Mouse (Mus musculus): ENCODE measurements at regions not wholly inside any gene's neighbourhood (a gene's known extent, or its start where the extent isn't known, plus 50 kb on each side); places are given as distances from the start of the nearest gene placed in this dataset.

GRCm38 (mm10) chr19:22066302-22066701 is 72.5 kb upstream of the Trpm3 start:
- no peak overlapping the region for H3K9ac ChIP-seq (replicated peaks)
- 87% methylated on average over 8 of the region's 8 CpGs for WGBS
- no peaks in the 10 kb centered on the region for H3K4me1 ChIP-seq (replicated peaks)
- no peaks in the 10 kb centered on the region for H3K9me3 ChIP-seq
- no peaks in the 10 kb centered on the region for H3K36me3 ChIP-seq
- H3K4me3 ChIP-seq (replicated peaks) = no peak overlapping the region
- no peak overlapping the region for H3K4me2 ChIP-seq
- H3K27me3 ChIP-seq = no peaks in the 10 kb centered on the region
- H3K27ac ChIP-seq = no peak overlapping the region
- no peak for ATAC-seq (ENCODE audit: insufficient number of reproducible peaks, insufficient read depth, low FRiP score, low TSS enrichment, low read depth)

- H3K4me1 ChIP-seq (replicated peaks) = no peaks in the 10 kb centered on the region
- H3K9ac ChIP-seq (replicated peaks) = no peak overlapping the region
- no peaks in the 10 kb centered on the region for H3K9me3 ChIP-seq
- no peak overlapping the region for H3K27ac ChIP-seq
- WGBS = 84% methylated on average over 15 of the region's 15 CpGs
- no peaks in the 10 kb centered on the region for H3K36me3 ChIP-seq
- H3K4me2 ChIP-seq = no peak overlapping the region
- no peaks in the 10 kb centered on the region for H3K27me3 ChIP-seq
- H3K4me3 ChIP-seq (replicated peaks) = no peak overlapping the region
- ATAC-seq (ENCODE audit: insufficient number of reproducible peaks, insufficient read depth, low FRiP score, low TSS enrichment, low read depth) = no peak
Observed at GRCm38 (mm10) chr19:22070246-22071030, 68.4 kb upstream of the Trpm3 start.

GRCm38 (mm10) chr19:22071701-22072100 is 67.1 kb upstream of the Trpm3 start:
- H3K9ac ChIP-seq (replicated peaks) = no peak overlapping the region
- no peak overlapping the region for H3K27ac ChIP-seq
- no peaks in the 10 kb centered on the region for H3K36me3 ChIP-seq
- H3K4me2 ChIP-seq = no peak overlapping the region
- no peaks in the 10 kb centered on the region for H3K27me3 ChIP-seq
- no peaks in the 10 kb centered on the region for H3K4me1 ChIP-seq (replicated peaks)
- no peaks in the 10 kb centered on the region for H3K9me3 ChIP-seq
- no peak overlapping the region for H3K4me3 ChIP-seq (replicated peaks)
- 34% methylated on average over 3 of the region's 3 CpGs for WGBS
- no peak for ATAC-seq (ENCODE audit: insufficient number of reproducible peaks, insufficient read depth, low FRiP score, low TSS enrichment, low read depth)

GRCm38 (mm10) chr19:22074042-22074441 is 64.8 kb upstream of the Trpm3 start:
- Histone ChIP-seq H3K9me3 (no peaks in the 10 kb centered on the region), H3K9ac (replicated peaks) (no peak overlapping the region), H3K27me3 (no peaks in the 10 kb centered on the region), H3K4me3 (replicated peaks) (no peak overlapping the region), H3K4me2 (no peak overlapping the region), H3K36me3 (no peaks in the 10 kb centered on the region), H3K27ac (no peak overlapping the region), H3K4me1 (replicated peaks) (no peaks in the 10 kb centered on the region)
- no peak for ATAC-seq (ENCODE audit: insufficient number of reproducible peaks, insufficient read depth, low FRiP score, low TSS enrichment, low read depth)
- 85% methylated on average over 7 of the region's 7 CpGs for WGBS

- no peaks in the 10 kb centered on the region for H3K4me1 ChIP-seq (replicated peaks)
- H3K9me3 ChIP-seq = no peaks in the 10 kb centered on the region
- no peak overlapping the region for H3K4me2 ChIP-seq
- ATAC-seq (ENCODE audit: insufficient number of reproducible peaks, insufficient read depth, low FRiP score, low TSS enrichment, low read depth) = no peak
- no peak overlapping the region for H3K27ac ChIP-seq
- no peak overlapping the region for H3K9ac ChIP-seq (replicated peaks)
- H3K27me3 ChIP-seq = no peaks in the 10 kb centered on the region
- no peaks in the 10 kb centered on the region for H3K36me3 ChIP-seq
- no peak overlapping the region for H3K4me3 ChIP-seq (replicated peaks)
- 62% methylated on average over 4 of the region's 4 CpGs for WGBS
Observed at GRCm38 (mm10) chr19:22081448-22081847, 57.4 kb upstream of the Trpm3 start.

Data from limb, embryonic 12.5 days (tissue).